Mouse (Mus musculus) activated CD4-positive, CD25-positive, alpha-beta regulatory T cell, adult 4 months (primary cell): ENCODE measurements around the gene Gltpd2. TPM values are rescaled to one million over a fixed set of nuclear protein-coding genes. Genes with fewer than 3 reads are reported as not detected.

ENCODE experiments used
- ATAC-seq: one replicate; pipeline ENCODE4 v1.8.0; 2017
- polyA plus RNA-seq, 2 experiments: library from polyadenylated mRNA; unstranded; fragments of 100-300 nt; shearing (Covaris generic); gene quantifications; one replicate each; pipeline ENCODE4 v1.2.1; 2017

The Gltpd2 gene
- polyA plus RNA-seq, 2 experiments from 2014 or later, result not detected

DNA sequence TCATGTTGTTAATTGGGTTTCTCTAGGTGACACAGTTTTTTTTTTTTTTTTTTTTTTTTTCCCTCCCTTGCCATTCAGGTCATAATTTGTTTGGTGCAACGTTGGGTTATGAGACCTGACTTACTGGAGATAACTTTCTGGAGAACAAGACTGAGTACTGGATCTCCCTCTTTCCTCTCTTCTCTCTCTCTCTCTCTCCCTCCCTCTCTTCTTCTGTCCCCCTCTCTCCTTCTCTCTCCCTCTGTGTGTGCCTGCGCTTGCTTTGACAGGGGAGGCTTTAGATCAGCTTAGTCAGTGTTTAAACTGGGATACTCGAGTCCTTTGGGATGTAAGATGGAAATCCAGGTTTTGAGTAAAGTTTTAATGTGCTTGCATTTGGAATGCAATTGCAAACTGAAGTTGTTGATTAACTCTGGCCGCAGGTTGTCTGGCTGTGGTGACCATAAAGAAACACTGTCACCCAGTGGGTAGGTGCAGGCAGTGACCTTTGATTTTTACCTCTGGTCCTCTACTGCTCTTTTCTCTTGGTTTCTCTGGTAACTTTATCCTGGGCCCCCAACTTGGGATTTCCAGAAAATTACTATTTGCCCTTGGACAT is 45.4 kb downstream of the Gltpd2 start:
- no peak for ATAC-seq

DNA sequence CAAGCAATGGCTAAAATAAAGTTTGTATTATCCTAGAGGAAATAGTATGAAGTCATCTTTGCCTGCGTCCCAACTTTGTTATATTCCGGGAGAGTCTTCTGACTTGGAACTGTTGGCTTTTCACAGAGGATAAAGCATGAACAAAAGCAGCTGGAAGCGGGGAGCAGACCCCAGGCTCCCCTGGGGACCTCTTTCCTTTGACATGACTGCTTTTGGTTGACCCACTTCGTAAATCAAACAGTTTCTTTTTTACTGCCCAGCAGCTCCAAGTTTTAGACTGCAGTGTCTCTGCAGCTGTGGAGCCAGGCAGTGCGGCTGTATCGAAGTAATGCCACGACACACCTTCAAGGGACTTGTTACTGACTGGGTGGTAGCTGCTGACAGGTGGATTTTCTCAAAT is 47.6 kb downstream of the Gltpd2 start:
- ATAC-seq, result no peak

Other genes with a start within 250 kb of the Gltpd2 start
- gene Alox12e, start 196.6 kb upstream of the Gltpd2 start, polyA plus RNA-seq, result not detected
- under 1 TPM in 1 of 2 experiments, not detected in 1; 0.51 TPM for gene Alox15, start 167.2 kb upstream of the Gltpd2 start, polyA plus RNA-seq
- gene Pelp1, start 109.2 kb upstream of the Gltpd2 start, polyA plus RNA-seq, result 1 to 10 TPM; 6.5 to 8.1 TPM
- gene Arrb2, start 86.6 kb upstream of the Gltpd2 start, polyA plus RNA-seq, result 100 to 1,000 TPM in 1 of 2 experiments, 10 to 100 TPM in 1; 99.3 to 129 TPM
- 10 to 100 TPM; 86.3 to 91.9 TPM for gene Med11, start 67.3 kb upstream of the Gltpd2 start, polyA plus RNA-seq
- gene Zmynd15, start 59.8 kb upstream of the Gltpd2 start, polyA plus RNA-seq, result not detected
- gene Cxcl16, start 59.2 kb upstream of the Gltpd2 start, polyA plus RNA-seq, result under 1 TPM in 1 of 2 experiments, not detected in 1; 0.36 TPM
- gene Tm4sf5, start 14.0 kb upstream of the Gltpd2 start, polyA plus RNA-seq, result 1 to 10 TPM; 1.5 to 3.7 TPM
- gene Vmo1, start 4.6 kb upstream of the Gltpd2 start, polyA plus RNA-seq, result not detected
- gene Psmb6, start 6.2 kb downstream of the Gltpd2 start, polyA plus RNA-seq, result 100 to 1,000 TPM; 353 to 460 TPM
- gene Gm40193, start 13.7 kb downstream of the Gltpd2 start, polyA plus RNA-seq, result not detected
- 1 to 10 TPM; 1.2 to 1.8 TPM for gene Pld2, start 20.9 kb downstream of the Gltpd2 start, polyA plus RNA-seq
- 1 to 10 TPM; 6.7 to 8.8 TPM for gene Mink1, start 43.7 kb downstream of the Gltpd2 start, polyA plus RNA-seq
- not detected for gene 4930544D05Rik, start 96.7 kb downstream of the Gltpd2 start, polyA plus RNA-seq
- gene Chrne, start 100.0 kb downstream of the Gltpd2 start, polyA plus RNA-seq, result 1 to 10 TPM; 1.3 to 1.4 TPM
- gene Gp1ba, start 119.9 kb downstream of the Gltpd2 start, polyA plus RNA-seq, result under 1 TPM; 0.17 to 0.52 TPM
- 100 to 1,000 TPM; 281 to 288 TPM for gene Rnf167, start 128.0 kb downstream of the Gltpd2 start, polyA plus RNA-seq
- 100 to 1,000 TPM in 1 of 2 experiments, 10 to 100 TPM in 1; 80.4 to 124 TPM for gene Slc25a11, start 128.3 kb downstream of the Gltpd2 start, polyA plus RNA-seq
- gene Pfn1, start 135.4 kb downstream of the Gltpd2 start, polyA plus RNA-seq, result 1,000 to 10,000 TPM; 3,856 to 4,120 TPM
- gene Eno3, start 138.0 kb downstream of the Gltpd2 start, polyA plus RNA-seq, result 10 to 100 TPM; 20.9 to 21.4 TPM
- 100 to 1,000 TPM; 126 to 150 TPM for gene Spag7, start 150.2 kb downstream of the Gltpd2 start, polyA plus RNA-seq
- 10 to 100 TPM; 11.3 to 14.0 TPM for gene Camta2, start 168.9 kb downstream of the Gltpd2 start, polyA plus RNA-seq
- under 1 TPM in 1 of 2 experiments, not detected in 1; 0.63 TPM for gene Inca1, start 181.0 kb downstream of the Gltpd2 start, polyA plus RNA-seq
- gene Kif1c, start 181.4 kb downstream of the Gltpd2 start, polyA plus RNA-seq, result 1 to 10 TPM; 1.5 TPM
- 1 to 10 TPM; 3.9 to 5.4 TPM for gene Zfp3, start 245.0 kb downstream of the Gltpd2 start, polyA plus RNA-seq